ENCODE assay signal across 13 mouse cellular contexts in the genomic region with DNA sequence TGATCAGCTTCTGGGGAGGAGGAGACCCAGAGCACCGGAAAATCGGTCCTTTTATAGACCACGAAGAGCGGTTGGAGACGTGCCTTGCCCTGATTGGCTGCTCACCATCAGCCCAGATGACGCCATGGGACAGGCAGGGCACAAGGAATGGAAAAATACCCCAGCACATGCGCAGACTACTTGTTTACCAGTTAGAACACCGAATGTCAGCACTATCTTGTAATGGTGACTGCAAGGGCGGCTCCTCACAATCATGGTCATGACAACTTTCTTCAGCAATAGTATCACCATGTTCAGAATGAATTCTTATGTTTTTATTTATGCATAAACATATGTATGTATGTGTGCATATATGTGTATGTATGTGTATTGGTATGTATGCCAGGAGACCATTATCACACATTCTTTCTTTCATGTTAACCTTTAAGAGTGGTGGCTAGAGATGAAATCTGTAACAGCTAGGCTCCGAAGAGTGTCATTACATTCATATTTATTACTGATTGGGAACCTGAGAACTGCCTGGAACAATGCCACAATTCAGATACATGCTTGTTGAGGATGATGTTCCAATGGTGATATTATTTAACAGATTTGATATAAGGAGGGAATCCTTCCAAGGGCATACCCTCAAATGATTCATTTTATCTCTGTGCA. TPM values are rescaled to one million over a fixed set of nuclear protein-coding genes. Genes with fewer than 3 reads are reported as not detected.
A peak's percentile ranks its signal among the peaks of the same experiment; 100 is the strongest.
DNase-seq lines count a peak whose midpoint lies in the region; ATAC-seq lines count a peak whose summit lies in the region.
"Not testable (repeated sequence)": the region's sequence is repeated elsewhere in the genome, so short reads cannot be mapped to it uniquely, and the experiment has no call there.
"Had no signal": no experiment of that assay in that cellular context is flagged by ENCODE, and none has a peak within 500 bp of the region (broad histone marks: within the 10 kb centered on the region; RNA-seq: fewer than 3 reads in every experiment).

No protein-coding gene starts in this region.

- H3K9ac ChIP-seq in hindbrain, embryonic 14.5 days; kidney, embryonic 16.5 days (replicated peaks; ENCODE audit: low read length); lung, embryonic 15.5 days; neural tube, embryonic 14.5 days (replicated peaks; ENCODE audit: low read depth, low read length): not testable (repeated sequence)

- ATAC-seq in hindbrain, embryonic 14.5 days (ENCODE audit: low FRiP score) = peak; percentile 69
- ATAC-seq in kidney, embryonic 16.5 days (ENCODE audit: low FRiP score, low TSS enrichment) = peak; percentile 59; the same call in 1 of the 2 replicates
- ATAC-seq in lung, embryonic 15.5 days (ENCODE audit: borderline replicate concordance, extremely low read depth, low FRiP score, low TSS enrichment) = peak; percentile 68
- ATAC-seq in neural tube, embryonic 14.5 days (ENCODE audit: low read depth) = peak; percentile 58; the same call in 1 of the 2 replicates

- H3K9me3 ChIP-seq in embryonic facial prominence, embryonic 10.5 days = peaks cover 24% of the 10 kb centered on the region
- peaks cover 18% of the 10 kb centered on the region for H3K9me3 ChIP-seq in hindbrain, embryonic 14.5 days (ENCODE audit: control insufficient read depth, low read length)
- H3K9me3 ChIP-seq in kidney, embryonic 16.5 days (ENCODE audit: low read length); neural tube, embryonic 14.5 days (ENCODE audit: control insufficient read depth, low read length): not testable (repeated sequence)
- H3K9me3 ChIP-seq in lung, embryonic 15.5 days = peaks cover 15% of the 10 kb centered on the region; the same call in 1 of the 2 replicates

- peak; percentile 9 to 10 for DNase-seq in CD8-positive naive resting alpha-beta T cell, adult 2 months (ENCODE audit: low read depth in 2 of 2, low spot score in 2 of 2)
- peak; percentile 7 for DNase-seq in embryonic facial prominence, embryonic 10.5 days (ENCODE audit: low spot score)
- DNase-seq in gastrocnemius, postnatal 4 days (ENCODE audit: low spot score in 2 of 2) = peak; percentile 19 to 23
- DNase-seq in hindbrain, embryonic 14.5 days (ENCODE audit: low spot score) = peak; percentile 25
- DNase-seq in thymus, postnatal 4 days = peak; percentile 9

- not testable (repeated sequence) for H3K36me3 ChIP-seq in embryonic facial prominence, embryonic 10.5 days (replicated peaks); hindbrain, embryonic 14.5 days (replicated peaks; ENCODE audit: control insufficient read depth, insufficient read depth); kidney, embryonic 16.5 days (ENCODE audit: insufficient read depth, low read length); lung, embryonic 15.5 days; neural tube, embryonic 14.5 days (ENCODE audit: control insufficient read depth, insufficient read depth, low read length)

- H3K27ac ChIP-seq in embryonic facial prominence, embryonic 10.5 days (replicated peaks); hindbrain, embryonic 14.5 days; kidney, embryonic 16.5 days (ENCODE audit: low read length); lung, embryonic 15.5 days; neural tube, embryonic 14.5 days (ENCODE audit: low read depth, low read length): not testable (repeated sequence)

- 86% methylated on average over 10 of the region's 10 CpGs for WGBS in embryonic facial prominence, embryonic 10.5 days
- WGBS in hindbrain, embryonic 14.5 days = 82% methylated on average over 10 of the region's 10 CpGs
- WGBS in kidney, embryonic 16.5 days = 83% methylated on average over 10 of the region's 10 CpGs
- whole genome bisulfite sequencing in lung, embryonic 15.5 days = 77% methylated on average over 10 of the region's 10 CpGs
- 84% methylated on average over 10 of the region's 10 CpGs for WGBS in neural tube, embryonic 14.5 days

- H3K27me3 ChIP-seq in embryonic facial prominence, embryonic 10.5 days (replicated peaks; ENCODE audit: low read depth, poor library complexity, severe bottlenecking); hindbrain, embryonic 14.5 days (ENCODE audit: control insufficient read depth, insufficient read depth, low read length); kidney, embryonic 16.5 days (ENCODE audit: insufficient read depth, low read length); lung, embryonic 15.5 days; neural tube, embryonic 14.5 days (ENCODE audit: control insufficient read depth, insufficient read depth, low read length): not testable (repeated sequence)

- not testable (repeated sequence) for H3K4me3 ChIP-seq in embryonic facial prominence, embryonic 10.5 days; hindbrain, embryonic 14.5 days (replicated peaks; ENCODE audit: low read length); kidney, embryonic 16.5 days (ENCODE audit: low read length); lung, embryonic 15.5 days; neural tube, embryonic 14.5 days (ENCODE audit: low read depth, low read length)

- not testable (repeated sequence) for H3K4me1 ChIP-seq in embryonic facial prominence, embryonic 10.5 days; hindbrain, embryonic 14.5 days (replicated peaks; ENCODE audit: control insufficient read depth, insufficient read depth, low read length); kidney, embryonic 16.5 days (ENCODE audit: insufficient read depth, low read length); lung, embryonic 15.5 days; neural tube, embryonic 14.5 days (ENCODE audit: control insufficient read depth, insufficient read depth, low read length)

- H3K4me2 ChIP-seq in hindbrain, embryonic 14.5 days (replicated peaks); kidney, embryonic 16.5 days (replicated peaks; ENCODE audit: low read depth, low read length); lung, embryonic 15.5 days; neural tube, embryonic 14.5 days (ENCODE audit: low read depth, low read length): not testable (repeated sequence)

RNA-seq across cellular contexts. Expression of a gene that starts 11.4 kb away (rescaled TPM):
- polyA plus RNA-seq in embryonic facial prominence, embryonic 10.5 days (2016; fragmentation: Nextera tagmentation; extraction: Ambion mirVana) = 0.23 TPM in 1 of 2 replicates, not detected in the other
- total RNA-seq in gastrocnemius, postnatal 4 days (2021) = not detected
- polyA plus RNA-seq in hindbrain, embryonic 14.5 days (2014; fragmentation: Nextera tagmentation; extraction: Ambion mirVana) = not detected in 2 replicates
- polyA plus RNA-seq in kidney, embryonic 16.5 days (2015; fragmentation: Nextera tagmentation; extraction: Ambion mirVana) = not detected in 2 replicates
- polyA plus RNA-seq in lung, embryonic 15.5 days (2015; fragmentation: Nextera tagmentation; extraction: Ambion mirVana) = not detected in 2 replicates
- polyA plus RNA-seq in neural tube, embryonic 14.5 days (2014; fragmentation: Nextera tagmentation; extraction: Ambion mirVana) = 0.08 TPM in 1 of 2 replicates, not detected in the other
- total RNA-seq: adrenal gland, adult 8-10 months; layer of hippocampus, adult 8-10 months; left cerebral cortex, postnatal 36 days; megakaryocyte-erythroid progenitor cell, adult 5-6 weeks had no signal
- polyA plus RNA-seq: spleen, adult 2 months had no signal
